Mouse (Mus musculus): ENCODE data around the gene Dll4. TPM values are rescaled to one million over a fixed set of nuclear protein-coding genes. Genes with fewer than 3 reads are reported as not detected.

The Dll4 gene
- polyA plus RNA-seq, 1 experiment from 2014 or later: 3.7 TPM

- H3K9me3 ChIP-seq (ENCODE audit: control insufficient read depth, low read length): no peaks in the 10 kb centered on the region
- no peak overlapping the region for H3K9ac ChIP-seq (ENCODE audit: low read length)
- ATAC-seq (ENCODE audit: low FRiP score, low TSS enrichment) (no peak), DNase-seq (ENCODE audit: low spot score) (no peak)
- H3K4me3 ChIP-seq (ENCODE audit: low read depth, low read length): no peak overlapping the region
- TF ChIP-seq EP300 (optimal IDR thresholded peaks at IDR 0.05): no peak
- TF ChIP-seq CTCF (IDR thresholded peaks at IDR 0.05; ENCODE audit: low read depth): no peak
- H3K4me1 ChIP-seq (replicated peaks; ENCODE audit: control insufficient read depth, insufficient read depth): no peaks in the 10 kb centered on the region
- H3K27me3 ChIP-seq (ENCODE audit: control insufficient read depth, insufficient read depth, low read length): no peaks in the 10 kb centered on the region
- no peak overlapping the region for H3K27ac ChIP-seq (replicated peaks)
- no peaks in the 10 kb centered on the region for H3K36me3 ChIP-seq (ENCODE audit: control insufficient read depth, insufficient read depth, low read length)
- no peak overlapping the region for H3K4me2 ChIP-seq (replicated peaks; ENCODE audit: low read depth)
- WGBS: 42% methylated on average over 6 of the region's 6 CpGs
These were observed 19.1 kb downstream of the Dll4 start for GRCm38 (mm10) chr2:119344537-119345138.

- peak; percentile 85 for DNase-seq (ENCODE audit: low spot score)
- Histone ChIP-seq H3K4me3 (ENCODE audit: low read depth, low read length) (peak within 1 kb of the TSS; percentile 47), H3K9me3 (ENCODE audit: control insufficient read depth, low read length) (no peaks in the 10 kb centered on the region), H3K9ac (ENCODE audit: low read length) (peak within 1 kb of the TSS; percentile 51), H3K36me3 (ENCODE audit: control insufficient read depth, insufficient read depth, low read length) (no peaks in the 10 kb centered on the region), H3K27me3 (ENCODE audit: control insufficient read depth, insufficient read depth, low read length) (no peaks in the 10 kb centered on the region), H3K4me2 (replicated peaks; ENCODE audit: low read depth) (peak within 1 kb of the TSS; percentile 79), H3K27ac (replicated peaks) (no peak within 1 kb of the TSS), H3K4me1 (replicated peaks; ENCODE audit: control insufficient read depth, insufficient read depth) (no peaks in the 10 kb centered on the region)
- TF ChIP-seq EP300 (optimal IDR thresholded peaks at IDR 0.05): no peak
- no peak for TF ChIP-seq CTCF (IDR thresholded peaks at IDR 0.05; ENCODE audit: low read depth)
- WGBS: 5% methylated on average over 58 of the region's 58 CpGs
- ATAC-seq (ENCODE audit: low FRiP score, low TSS enrichment): peak; percentile 94
These were observed 25.2 kb downstream of the Dll4 start, which contains the start of gene Chac1 for GRCm38 (mm10) chr2:119350555-119351486. Gene Chac1, plus strand, starts transcription at chr2:119351229.

- ATAC-seq (ENCODE audit: low FRiP score, low TSS enrichment): no peak
- H3K27me3 ChIP-seq (ENCODE audit: control insufficient read depth, insufficient read depth, low read length): no peaks in the 10 kb centered on the region
- H3K36me3 ChIP-seq (ENCODE audit: control insufficient read depth, insufficient read depth, low read length): no peaks in the 10 kb centered on the region
These were observed 28.1 kb downstream of the Dll4 start for GRCm38 (mm10) chr2:119353707-119354106.

GRCm38 (mm10) chr2:119355089-119355488, 29.5 kb downstream of the Dll4 start:
- Histone ChIP-seq H3K9me3 (ENCODE audit: control insufficient read depth, low read length) (no peaks in the 10 kb centered on the region), H3K27ac (replicated peaks) (no peak overlapping the region), H3K9ac (ENCODE audit: low read length) (no peak overlapping the region), H3K4me1 (replicated peaks; ENCODE audit: control insufficient read depth, insufficient read depth) (no peaks in the 10 kb centered on the region), H3K36me3 (ENCODE audit: control insufficient read depth, insufficient read depth, low read length) (no peaks in the 10 kb centered on the region), H3K4me2 (replicated peaks; ENCODE audit: low read depth) (no peak overlapping the region), H3K4me3 (ENCODE audit: low read depth, low read length) (no peak overlapping the region), H3K27me3 (ENCODE audit: control insufficient read depth, insufficient read depth, low read length) (no peaks in the 10 kb centered on the region)
- 76% methylated on average over 3 of the region's 3 CpGs for WGBS
- ATAC-seq (ENCODE audit: low FRiP score, low TSS enrichment): no peak
- TF ChIP-seq EP300 (optimal IDR thresholded peaks at IDR 0.05) (no peak), CTCF (IDR thresholded peaks at IDR 0.05; ENCODE audit: low read depth) (no peak)
- no peak for DNase-seq (ENCODE audit: low spot score)

More at GRCm38 (mm10) chr2:119353707-119354106, 28.1 kb downstream of the Dll4 start:
- Histone ChIP-seq H3K27ac (replicated peaks) (no peak overlapping the region), H3K9me3 (ENCODE audit: control insufficient read depth, low read length) (no peaks in the 10 kb centered on the region), H3K4me2 (replicated peaks; ENCODE audit: low read depth) (no peak overlapping the region), H3K4me1 (replicated peaks; ENCODE audit: control insufficient read depth, insufficient read depth) (no peaks in the 10 kb centered on the region), H3K4me3 (ENCODE audit: low read depth, low read length) (no peak overlapping the region), H3K9ac (ENCODE audit: low read length) (no peak overlapping the region)
- TF ChIP-seq CTCF (IDR thresholded peaks at IDR 0.05; ENCODE audit: low read depth): no peak
- TF ChIP-seq EP300 (optimal IDR thresholded peaks at IDR 0.05): no peak
- no peak for DNase-seq (ENCODE audit: low spot score)
- 84% methylated on average over 8 of the region's 8 CpGs for WGBS

GRCm38 (mm10) chr2:119355651-119356050, 30.1 kb downstream of the Dll4 start:
- no peaks in the 10 kb centered on the region for H3K4me1 ChIP-seq (replicated peaks; ENCODE audit: control insufficient read depth, insufficient read depth)
- ATAC-seq (ENCODE audit: low FRiP score, low TSS enrichment) (no peak), DNase-seq (ENCODE audit: low spot score) (no peak)
- no peak for TF ChIP-seq EP300 (optimal IDR thresholded peaks at IDR 0.05)
- TF ChIP-seq CTCF (IDR thresholded peaks at IDR 0.05; ENCODE audit: low read depth): peak; percentile 13; the same call in 1 of the 2 replicates
- 30% methylated on average over 7 of the region's 7 CpGs for WGBS
- H3K9ac ChIP-seq (ENCODE audit: low read length): no peak overlapping the region
- H3K27me3 ChIP-seq (ENCODE audit: control insufficient read depth, insufficient read depth, low read length): no peaks in the 10 kb centered on the region
- H3K27ac ChIP-seq (replicated peaks): no peak overlapping the region
- H3K4me3 ChIP-seq (ENCODE audit: low read depth, low read length): no peak overlapping the region
- H3K36me3 ChIP-seq (ENCODE audit: control insufficient read depth, insufficient read depth, low read length): no peaks in the 10 kb centered on the region
- H3K4me2 ChIP-seq (replicated peaks; ENCODE audit: low read depth): no peak overlapping the region
- H3K9me3 ChIP-seq (ENCODE audit: control insufficient read depth, low read length): no peaks in the 10 kb centered on the region

- DNase-seq (ENCODE audit: low spot score) (no peak), ATAC-seq (ENCODE audit: low FRiP score, low TSS enrichment) (no peak)
- H3K27ac ChIP-seq (replicated peaks): no peak overlapping the region
- H3K9ac ChIP-seq (ENCODE audit: low read length): no peak overlapping the region
- H3K36me3 ChIP-seq (ENCODE audit: control insufficient read depth, insufficient read depth, low read length): no peaks in the 10 kb centered on the region
- TF ChIP-seq EP300 (optimal IDR thresholded peaks at IDR 0.05) (no peak), CTCF (IDR thresholded peaks at IDR 0.05; ENCODE audit: low read depth) (no peak)
- no peaks in the 10 kb centered on the region; the same call in 1 of the 2 replicates for H3K9me3 ChIP-seq (ENCODE audit: control insufficient read depth, low read length)
- no peaks in the 10 kb centered on the region for H3K27me3 ChIP-seq (ENCODE audit: control insufficient read depth, insufficient read depth, low read length)
- H3K4me1 ChIP-seq (replicated peaks; ENCODE audit: control insufficient read depth, insufficient read depth): no peaks in the 10 kb centered on the region
- H3K4me2 ChIP-seq (replicated peaks; ENCODE audit: low read depth): no peak overlapping the region
- no peak overlapping the region for H3K4me3 ChIP-seq (ENCODE audit: low read depth, low read length)
These were observed 30.7 kb downstream of the Dll4 start for GRCm38 (mm10) chr2:119356310-119356709.
